Mouse (Mus musculus): ENCODE results near the gene Actc1.

Actc1 gene

GRCm38 (mm10) chr2:114052696-114053598 is at the start of gene Actc1:
Gene Actc1 (minus strand): TSS chr2:114053548.
- no peak for DNase-seq (ENCODE audit: low spot score in 2 of 2)

DNA sequence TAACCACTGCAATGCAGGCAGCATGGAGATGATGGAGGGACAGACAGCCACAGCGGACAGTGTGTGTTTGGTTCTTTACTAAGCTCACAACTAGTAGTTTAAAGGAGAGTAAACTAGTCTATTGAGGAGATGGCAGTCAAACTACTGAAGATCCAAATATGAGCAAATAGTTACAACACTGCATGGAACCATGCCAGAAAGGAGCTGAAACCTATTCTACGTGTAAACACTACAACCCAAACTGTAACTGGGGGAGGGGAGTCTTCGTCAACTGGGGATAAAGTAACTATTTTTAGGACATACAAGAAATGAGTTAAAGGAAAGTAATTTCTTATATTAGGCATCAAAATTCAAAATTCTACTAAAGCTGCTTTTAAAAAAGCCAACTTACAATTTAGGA is 49.1 kb upstream of the Actc1 start:
- no peak for DNase-seq (ENCODE audit: low spot score in 2 of 2)

DNA sequence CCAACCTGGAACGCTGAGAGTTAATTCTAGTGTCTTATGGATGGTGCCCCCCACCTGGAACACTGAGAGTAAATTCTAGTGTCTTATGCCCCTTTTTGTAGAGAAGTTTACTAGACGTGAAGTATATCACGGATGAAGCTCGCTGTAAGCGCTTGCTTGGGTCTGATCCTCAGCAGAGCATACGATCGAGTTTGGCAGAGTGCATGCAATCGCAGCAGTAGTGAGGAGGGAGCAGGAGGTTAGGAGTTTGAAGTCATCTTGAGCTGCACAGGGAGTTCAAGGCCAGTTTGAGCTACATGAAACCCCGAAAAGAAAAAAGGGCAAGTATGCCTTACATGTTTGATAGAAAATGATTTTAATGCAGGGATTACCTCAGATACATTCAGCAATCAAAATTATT is 47.5 kb upstream of the Actc1 start:
- DNase-seq (ENCODE audit: low spot score in 2 of 2) = no peak

DNA sequence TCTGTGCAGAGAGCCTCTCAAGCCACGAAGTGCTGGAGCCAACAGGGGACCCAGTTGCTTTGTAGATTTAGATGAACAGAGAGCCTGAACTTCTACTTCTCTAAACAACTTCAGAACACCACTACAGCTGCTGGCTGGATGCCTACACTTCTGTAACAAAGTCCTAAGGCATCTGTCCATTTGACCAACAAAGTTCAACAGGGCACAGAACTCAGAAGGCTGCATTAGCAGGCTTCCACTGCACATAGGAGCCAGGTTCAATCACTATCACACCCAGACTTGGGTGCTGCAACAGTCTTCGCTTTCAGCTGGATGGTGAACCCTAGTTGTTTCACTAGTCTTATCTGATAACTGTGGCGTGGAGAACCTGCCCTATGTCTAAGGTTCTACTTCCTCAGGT is 46.5 kb upstream of the Actc1 start:
- no peak for DNase-seq (ENCODE audit: low spot score in 2 of 2)

DNA sequence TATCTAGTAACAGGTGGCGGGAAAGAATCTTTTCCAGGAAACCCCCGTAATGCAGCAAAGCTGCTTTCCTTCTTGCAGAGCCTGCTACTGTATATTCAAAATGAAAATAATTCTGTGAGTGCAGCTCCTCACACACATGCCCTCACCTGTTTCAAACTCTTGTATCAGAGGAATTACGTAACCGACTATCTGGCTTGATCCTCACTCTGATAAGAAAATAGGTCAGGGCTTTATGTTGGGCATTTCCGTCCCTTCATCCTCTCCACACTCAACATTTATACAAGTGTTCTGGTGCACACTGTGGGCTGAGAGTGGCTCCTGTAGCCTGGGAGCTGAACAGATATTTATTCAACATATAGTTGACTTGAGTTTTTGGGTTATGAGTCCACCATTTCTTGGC is 45.8 kb upstream of the Actc1 start:
- no peak for DNase-seq (ENCODE audit: low spot score in 2 of 2)

GRCm38 (mm10) chr2:114097627-114098026 is 44.3 kb upstream of the Actc1 start:
- no peak for DNase-seq (ENCODE audit: low spot score in 2 of 2)

DNA sequence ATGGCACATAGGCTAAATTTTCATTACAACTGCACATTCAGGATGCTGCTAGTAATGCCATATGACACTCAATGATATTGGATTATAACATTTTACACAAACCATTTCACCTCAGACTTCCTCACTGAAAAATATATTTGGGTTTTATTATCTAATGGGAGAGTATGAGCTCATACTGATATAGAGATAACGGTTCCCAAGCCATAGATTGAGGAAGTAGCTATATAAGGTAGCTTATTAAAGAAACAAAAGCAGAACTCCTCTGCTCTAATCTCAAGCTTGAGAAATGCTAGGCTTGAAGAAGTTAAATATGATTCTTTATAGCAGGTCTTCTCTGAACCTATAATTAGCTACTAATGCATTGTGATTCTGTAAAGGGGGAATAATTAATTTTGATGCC is 43.2 kb upstream of the Actc1 start:
- DNase-seq (ENCODE audit: low spot score in 2 of 2) = no peak

GRCm38 (mm10) chr2:114095348-114095747 is 42.0 kb upstream of the Actc1 start:
- no peak for DNase-seq (ENCODE audit: low spot score in 2 of 2)

DNA sequence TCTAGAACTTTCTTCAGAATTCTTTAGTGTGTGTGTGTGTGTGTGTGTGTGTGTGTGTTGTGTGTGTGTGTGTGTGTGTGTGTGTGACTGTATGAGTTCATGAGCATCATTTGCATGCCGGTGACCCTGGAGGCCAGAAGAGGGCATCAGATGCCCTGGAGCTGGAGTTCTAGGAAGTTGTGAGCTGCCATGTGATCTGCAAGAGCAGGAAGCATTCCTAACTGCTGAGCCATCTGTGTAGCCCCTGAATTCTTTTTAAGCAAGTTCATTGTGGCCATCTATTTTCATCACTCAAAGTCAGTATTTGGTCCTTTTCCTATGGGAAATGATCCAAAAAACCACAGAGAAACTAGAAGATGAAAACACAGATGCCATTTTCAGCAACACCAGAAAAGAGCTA is 41.3 kb upstream of the Actc1 start:
- DNase-seq (ENCODE audit: low spot score in 2 of 2) = no peak

- DNase-seq (ENCODE audit: low spot score in 2 of 2) = no peak
Observed at GRCm38 (mm10) chr2:114093577-114093976, 40.2 kb upstream of the Actc1 start.

- no peak for DNase-seq (ENCODE audit: low spot score in 2 of 2)
Observed at GRCm38 (mm10) chr2:114089862-114090261, 36.5 kb upstream of the Actc1 start.

DNA sequence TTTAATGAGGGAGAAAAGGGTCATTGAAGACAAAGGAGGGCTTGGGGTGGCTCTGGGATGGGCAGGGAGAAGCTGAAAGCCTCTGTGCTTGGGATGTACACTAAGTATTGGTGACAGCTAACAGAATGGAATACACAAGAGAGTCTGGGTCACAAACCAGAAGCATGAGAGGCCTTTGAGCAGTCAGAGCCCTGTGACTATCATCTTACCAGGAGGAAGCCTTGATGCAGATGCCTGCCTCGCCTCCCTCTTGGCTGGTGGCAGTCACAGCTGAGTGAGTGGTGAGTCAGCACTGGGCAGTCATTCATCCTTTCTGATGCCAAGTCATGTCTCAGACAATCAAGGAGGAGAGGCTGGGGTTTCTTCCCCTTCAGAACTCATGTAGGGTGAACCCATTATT is 33.9 kb upstream of the Actc1 start:
- no peak for DNase-seq (ENCODE audit: low spot score in 2 of 2)

DNA sequence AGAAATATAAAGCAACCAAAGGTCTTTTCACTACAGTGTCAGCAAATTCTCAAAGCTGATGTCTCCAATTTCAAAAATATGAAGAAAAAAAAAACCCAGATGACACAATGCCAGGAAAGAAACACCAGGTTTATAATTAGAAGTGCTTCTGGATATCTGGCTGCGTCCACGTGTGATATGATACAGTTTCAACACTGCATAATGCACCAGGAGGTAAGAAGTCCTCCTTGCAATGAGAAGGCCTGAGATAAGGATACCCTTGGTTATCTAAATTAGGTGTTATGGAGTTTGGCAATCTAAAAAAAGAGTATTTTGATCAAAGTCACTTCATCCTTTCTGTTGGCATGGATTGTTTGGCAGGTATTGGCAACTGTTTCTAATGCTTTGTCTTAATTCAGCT is 18.5 kb upstream of the Actc1 start:
- no peak for DNase-seq (ENCODE audit: low spot score in 2 of 2)

DNA sequence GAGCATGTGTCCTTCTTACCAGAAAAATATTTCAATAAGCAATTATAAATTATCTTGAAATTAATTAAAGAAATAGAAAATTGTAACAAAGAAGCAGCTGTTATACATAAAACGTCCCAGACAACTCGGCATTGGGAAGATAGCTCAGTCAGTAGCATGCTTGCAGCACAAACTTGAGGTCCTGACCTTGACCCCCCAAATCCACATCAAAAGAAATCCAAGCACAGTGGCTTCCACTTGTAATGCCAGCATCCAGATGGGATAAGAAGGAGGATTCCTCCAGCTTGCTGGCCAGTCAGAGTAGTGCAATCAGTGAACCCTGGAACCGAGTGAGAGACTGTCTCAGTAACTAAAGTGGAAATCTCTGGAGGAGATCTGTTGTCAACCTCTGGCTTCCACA is 12.9 kb upstream of the Actc1 start:
- DNase-seq (ENCODE audit: low spot score in 2 of 2) = no peak

- no peak for DNase-seq (ENCODE audit: low spot score in 2 of 2)
Observed at GRCm38 (mm10) chr2:114064004-114064403, 10.7 kb upstream of the Actc1 start.

DNA sequence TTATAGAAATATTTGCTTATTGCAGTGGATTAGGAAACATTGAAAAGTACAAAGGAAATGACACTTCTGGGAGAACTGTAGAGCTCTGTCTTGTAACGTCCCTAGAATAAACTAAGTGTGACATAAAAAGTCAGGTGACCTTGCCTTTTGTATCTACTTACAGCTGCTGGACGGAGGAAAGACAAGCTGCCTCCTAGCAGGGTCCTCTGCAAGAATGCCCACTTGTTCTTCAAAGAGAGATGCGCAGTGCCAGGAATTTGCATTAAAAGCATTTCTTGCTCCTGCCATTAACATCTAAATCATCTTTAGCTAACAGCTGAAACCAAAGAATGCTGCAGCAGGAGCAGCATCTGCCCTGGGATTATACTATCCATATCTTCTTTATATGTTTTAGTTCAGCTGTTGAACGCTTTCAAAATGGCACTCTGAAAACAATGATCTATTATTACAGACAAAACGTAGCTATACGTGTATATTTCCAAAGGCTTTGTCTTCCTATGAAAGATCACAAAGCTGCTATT is 6.8 kb upstream of the Actc1 start:
- no peak for DNase-seq (ENCODE audit: low spot score in 2 of 2)

GRCm38 (mm10) chr2:114059608-114060007 is 6.3 kb upstream of the Actc1 start:
- DNase-seq (ENCODE audit: low spot score in 2 of 2) = no peak

DNA sequence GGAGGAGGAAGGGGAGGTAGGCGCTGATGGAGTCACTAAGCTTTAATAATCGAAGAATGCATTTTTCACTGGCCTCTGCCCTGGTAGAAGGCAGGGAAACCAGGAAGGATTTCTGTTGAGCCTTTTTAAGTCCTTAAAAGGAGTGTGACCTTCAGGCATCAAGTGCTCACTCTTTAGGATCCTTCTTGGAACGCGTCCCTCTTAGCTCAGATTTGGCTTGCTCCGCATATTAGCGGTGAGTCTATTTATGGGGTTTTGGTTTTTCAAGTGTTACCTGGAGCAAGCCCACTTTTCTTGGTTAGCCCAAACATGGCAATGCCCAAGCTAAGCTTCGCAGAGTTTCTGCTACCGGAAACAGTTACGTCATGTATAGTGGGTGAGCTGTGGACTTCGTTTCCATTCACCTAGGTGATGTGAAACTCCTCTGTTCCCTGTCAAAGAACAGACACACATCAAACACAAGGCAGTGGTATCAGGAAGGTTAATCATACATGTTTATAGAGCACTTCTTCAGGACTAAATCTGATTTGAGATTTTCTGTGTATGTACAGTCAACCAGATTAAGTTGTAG is 5.0 kb upstream of the Actc1 start:
- DNase-seq (ENCODE audit: low spot score in 2 of 2) = no peak

- no peak for DNase-seq (ENCODE audit: low spot score in 2 of 2)
Observed at GRCm38 (mm10) chr2:114057303-114057853, 4.0 kb upstream of the Actc1 start.

DNA sequence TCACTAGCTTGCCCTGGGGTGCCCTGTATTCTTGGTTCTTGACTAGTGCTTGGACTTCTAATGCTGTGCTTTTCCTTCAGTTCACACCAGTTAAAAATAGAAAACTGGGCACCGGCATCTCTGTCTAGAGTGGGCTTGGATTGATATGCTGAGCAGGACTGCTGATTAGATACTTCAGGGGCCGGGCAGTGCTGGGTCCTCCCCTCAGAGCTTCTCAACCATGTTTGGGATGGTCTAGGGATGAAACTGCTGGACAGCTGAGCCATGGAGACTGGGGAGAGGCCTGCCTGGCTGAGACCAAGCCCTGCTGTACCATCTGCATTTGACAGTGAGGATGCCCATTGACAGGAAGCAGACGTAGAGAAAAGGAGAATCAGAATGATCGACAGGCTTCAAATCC is 781 bp upstream of the Actc1 start:
- no peak for DNase-seq (ENCODE audit: low spot score in 2 of 2)

- DNase-seq (ENCODE audit: low spot score in 2 of 2) = no peak
Observed at GRCm38 (mm10) chr2:114051871-114052241, 1.5 kb downstream of the Actc1 start.

DNA sequence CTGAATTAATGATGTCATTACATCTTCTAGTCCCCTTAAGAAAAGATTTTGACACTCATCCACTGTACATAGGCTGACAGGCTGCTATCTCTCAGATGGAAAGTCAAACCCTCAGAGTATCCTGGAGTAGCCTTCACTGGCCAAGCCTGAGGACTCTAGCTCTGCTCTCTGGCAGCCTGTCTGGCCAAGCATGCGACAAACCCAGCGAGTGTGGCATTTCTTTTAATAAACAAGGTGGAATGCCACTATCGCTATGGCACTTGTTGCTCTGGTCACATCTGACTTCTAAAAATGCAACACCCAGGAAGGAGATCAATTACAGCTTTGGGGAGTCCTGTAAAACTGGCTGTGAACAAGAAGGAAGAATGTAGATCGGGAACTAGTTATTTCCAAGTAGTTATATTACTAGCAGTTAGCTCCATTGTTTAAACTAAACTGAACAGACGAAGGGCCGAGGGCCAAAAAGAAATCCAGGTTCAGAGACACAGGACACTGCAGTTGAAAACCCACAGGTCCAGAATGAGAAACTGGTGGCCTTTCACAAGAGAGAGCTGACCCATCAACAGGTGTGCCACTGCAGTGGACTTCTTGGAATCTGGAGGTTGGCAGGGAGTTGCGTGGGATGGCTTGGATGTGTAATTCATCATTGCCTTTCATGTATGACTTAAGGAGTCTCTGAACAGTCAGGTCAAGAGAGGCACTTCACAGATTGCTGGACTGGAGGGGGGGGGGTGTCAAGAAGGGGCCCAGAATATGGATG is 2.1 kb downstream of the Actc1 start:
- DNase-seq (ENCODE audit: low spot score in 2 of 2) = no peak
